Mouse (Mus musculus): Measurements from ENCODE around the gene Col28a1. TPM values are rescaled to one million over a fixed set of nuclear protein-coding genes. Genes with fewer than 3 reads are reported as not detected.

The Col28a1 gene
- total RNA-seq, 2 experiments from 2014 or later: 4.0 to 5.1 TPM

GRCm38 (mm10) chr6:8119116-8119515 lies 73.3 kb downstream of the Col28a1 start:
- no peak for DNase-seq (ENCODE audit: low spot score in 2 of 2)

GRCm38 (mm10) chr6:8118577-8118976 lies 73.8 kb downstream of the Col28a1 start:
- DNase-seq (ENCODE audit: low spot score in 2 of 2): no peak

GRCm38 (mm10) chr6:8105870-8106706 lies 86.3 kb downstream of the Col28a1 start:
- DNase-seq (ENCODE audit: low spot score in 2 of 2): no peak

- no peak for DNase-seq (ENCODE audit: low spot score in 2 of 2)
Observed at GRCm38 (mm10) chr6:8101224-8101623, 91.2 kb downstream of the Col28a1 start.

GRCm38 (mm10) chr6:8095856-8096255 lies 96.6 kb downstream of the Col28a1 start:
- DNase-seq (ENCODE audit: low spot score in 2 of 2): no peak

- no peak for DNase-seq (ENCODE audit: low spot score in 2 of 2)
Observed at GRCm38 (mm10) chr6:8094160-8094953, 98.1 kb downstream of the Col28a1 start.

GRCm38 (mm10) chr6:8093556-8093955 lies 98.9 kb downstream of the Col28a1 start:
- DNase-seq (ENCODE audit: low spot score in 2 of 2): no peak

- DNase-seq (ENCODE audit: low spot score in 2 of 2): no peak
Observed at GRCm38 (mm10) chr6:8086847-8087246, 105.6 kb downstream of the Col28a1 start.

- no peak for DNase-seq (ENCODE audit: low spot score in 2 of 2)
Observed at GRCm38 (mm10) chr6:8084806-8085205, 107.6 kb downstream of the Col28a1 start.

- DNase-seq (ENCODE audit: low spot score in 2 of 2): no peak
Observed at GRCm38 (mm10) chr6:8083196-8083595, 109.2 kb downstream of the Col28a1 start.

GRCm38 (mm10) chr6:8077572-8078146 lies 114.8 kb downstream of the Col28a1 start:
- DNase-seq (ENCODE audit: low spot score in 2 of 2): no peak

- no peak for DNase-seq (ENCODE audit: low spot score in 2 of 2)
Observed at GRCm38 (mm10) chr6:8074914-8075313, 117.5 kb downstream of the Col28a1 start.

GRCm38 (mm10) chr6:8068979-8069378 lies 123.4 kb downstream of the Col28a1 start:
- no peak for DNase-seq (ENCODE audit: low spot score in 2 of 2)

GRCm38 (mm10) chr6:8068394-8068793 lies 124.0 kb downstream of the Col28a1 start:
- no peak for DNase-seq (ENCODE audit: low spot score in 2 of 2)

GRCm38 (mm10) chr6:8067124-8067523 lies 125.3 kb downstream of the Col28a1 start:
- no peak for DNase-seq (ENCODE audit: low spot score in 2 of 2)

- DNase-seq (ENCODE audit: low spot score in 2 of 2): no peak
Observed at GRCm38 (mm10) chr6:8066208-8066607, 126.2 kb downstream of the Col28a1 start.

GRCm38 (mm10) chr6:8059199-8059598 lies 133.2 kb downstream of the Col28a1 start:
- no peak for DNase-seq (ENCODE audit: low spot score in 2 of 2)

GRCm38 (mm10) chr6:8048216-8048615 lies 144.2 kb downstream of the Col28a1 start:
- no peak for DNase-seq (ENCODE audit: low spot score in 2 of 2)

- DNase-seq (ENCODE audit: low spot score in 2 of 2): no peak
Observed at GRCm38 (mm10) chr6:8046446-8046845, 146.0 kb downstream of the Col28a1 start.

- no peak for DNase-seq (ENCODE audit: low spot score in 2 of 2)
Observed at GRCm38 (mm10) chr6:8045825-8046224, 146.6 kb downstream of the Col28a1 start.

- no peak for DNase-seq (ENCODE audit: low spot score in 2 of 2)
Observed at GRCm38 (mm10) chr6:8028711-8029110, 163.7 kb downstream of the Col28a1 start.
